ENCODE assay signal across 16 mouse cellular contexts in the genomic region with DNA sequence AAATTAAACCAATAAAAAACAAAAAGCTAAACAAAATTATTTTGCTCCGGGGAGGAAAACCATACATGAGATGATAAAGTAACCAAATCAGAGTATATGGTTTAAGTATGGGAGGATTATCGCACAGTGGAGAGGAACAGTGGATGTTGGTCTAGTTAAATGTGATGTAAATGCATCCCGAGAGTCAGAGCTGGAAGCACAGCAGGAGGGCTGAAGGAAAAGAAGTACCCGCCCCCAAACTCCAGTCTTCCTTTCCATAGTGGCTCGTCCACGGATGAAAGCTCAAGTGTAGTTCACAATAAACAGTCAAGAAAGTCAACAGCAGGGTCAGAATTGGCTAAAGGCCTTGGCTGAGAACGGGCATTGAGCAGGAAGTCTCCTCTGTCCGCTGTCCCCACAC.
"Had no signal": no experiment of that assay in that cellular context is flagged by ENCODE, and none has a peak within 500 bp of the region (broad histone marks: within the 10 kb centered on the region; RNA-seq: fewer than 3 reads in every experiment).

No protein-coding gene starts in this region.

- H3K4me1 ChIP-seq: neural tube, embryonic 12.5 days; stomach, embryonic 15.5 days had no signal

- H3K27ac ChIP-seq: neural tube, embryonic 12.5 days; neural tube, embryonic 13.5 days; neural tube, embryonic 15.5 days; stomach, embryonic 15.5 days; stomach, postnatal 0 days had no signal

- H3K4me3 ChIP-seq: neural tube, embryonic 12.5 days; neural tube, embryonic 13.5 days; neural tube, embryonic 15.5 days; stomach, embryonic 15.5 days had no signal

- H3K27me3 ChIP-seq: neural tube, embryonic 12.5 days; neural tube, embryonic 13.5 days; neural tube, embryonic 15.5 days; stomach, embryonic 15.5 days had no signal

- DNase-seq: retina, postnatal 1 day; right cerebral cortex, adult 18-20 months; right cerebral cortex, postnatal 25 days; right cerebral cortex, postnatal 4 days; spleen, adult 18-20 months; thymus, adult 18-20 months; thymus, adult 2 months; thymus, postnatal 14 days; thymus, postnatal 25 days; thymus, postnatal 36 days; thymus, postnatal 4 days had no signal
